Mouse (Mus musculus) lung, postnatal 25 days (tissue): ENCODE results near the gene Gm43191.
"Not testable (repeated sequence)": the region's sequence is repeated elsewhere in the genome, so short reads cannot be mapped to it uniquely, and the experiment has no call there.

ENCODE experiments used
- DNase-seq: peaks from one replicate; pipeline ENCODE4 v3.0.0; 2022; ENCODE audit warnings: low spot score

Gm43191 gene

DNA sequence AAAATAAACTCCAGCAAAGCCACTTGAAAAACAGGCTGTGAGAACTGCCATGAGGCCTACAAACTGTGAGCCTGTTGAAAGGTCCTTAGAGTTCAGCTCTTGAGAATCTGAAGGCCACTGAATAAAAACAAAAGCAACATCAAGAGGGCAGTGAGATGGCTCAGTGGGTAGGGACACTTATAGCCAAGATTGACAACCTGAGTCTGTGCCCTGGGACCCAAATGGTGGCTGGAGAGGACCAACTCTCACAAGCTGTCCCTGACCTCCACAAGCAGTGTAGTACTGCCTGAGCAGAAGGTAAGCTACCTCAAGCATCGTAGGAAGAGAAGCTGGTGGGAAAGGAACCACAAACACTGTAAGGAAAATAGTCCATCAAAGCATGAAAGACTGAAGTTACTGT is at the start of gene Gm43191:
TSS of gene Gm43191 (minus strand) at position 101 of the 400 bp plus-strand sequence.
- DNase-seq = no peak

DNA sequence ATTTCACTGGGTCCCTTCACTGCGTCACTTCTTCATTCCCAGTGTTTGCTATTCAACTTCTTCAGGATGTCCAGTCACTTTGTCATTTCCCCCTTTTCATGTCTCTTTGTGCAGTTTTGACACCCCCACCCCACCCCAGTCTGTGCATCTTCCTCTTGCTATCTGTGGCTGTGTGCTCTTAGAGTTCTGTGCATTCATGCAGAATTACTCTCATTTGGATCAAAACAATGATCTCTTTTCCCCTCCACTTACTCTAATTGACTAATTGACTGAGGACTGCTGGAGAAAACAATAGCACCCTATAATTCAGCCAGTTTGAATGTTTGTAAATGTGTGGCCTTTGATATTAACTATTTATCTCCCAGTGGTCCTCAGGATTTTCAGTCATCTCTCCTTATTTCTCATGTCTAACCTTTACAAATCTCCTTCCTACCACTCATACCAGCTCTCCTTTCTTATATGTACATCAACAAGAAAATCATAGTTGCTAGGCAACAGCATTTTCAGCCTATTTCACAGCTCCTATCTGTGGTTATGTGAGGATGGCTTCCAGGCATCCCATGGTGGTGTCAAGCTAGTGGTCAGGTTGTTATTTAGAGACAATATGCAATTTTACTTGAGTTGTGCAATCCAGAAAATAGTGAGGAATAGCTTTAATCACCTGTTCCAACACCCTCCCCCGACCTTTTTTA is 48.6 kb upstream of the Gm43191 start:
- no peak for DNase-seq

DNA sequence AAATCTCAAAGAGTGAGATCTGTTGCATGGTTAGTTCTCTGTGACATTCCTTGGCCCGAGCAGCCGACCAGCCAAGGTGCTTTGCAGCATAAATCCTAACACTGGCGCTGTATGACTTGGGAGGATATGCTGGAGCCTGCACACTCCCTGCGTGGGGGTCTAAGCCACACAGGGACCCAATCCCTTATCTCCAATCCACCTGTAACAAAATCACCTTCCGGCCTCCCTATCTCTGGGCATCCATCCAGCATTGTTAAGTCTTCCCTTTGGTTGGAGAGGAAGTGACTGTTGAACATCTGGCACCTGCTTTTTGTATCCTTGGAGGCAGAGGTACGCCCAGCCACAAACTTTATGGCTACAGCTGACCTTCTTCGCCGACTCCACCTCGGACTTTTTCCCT is 45.7 kb upstream of the Gm43191 start:
- DNase-seq = no peak

DNA sequence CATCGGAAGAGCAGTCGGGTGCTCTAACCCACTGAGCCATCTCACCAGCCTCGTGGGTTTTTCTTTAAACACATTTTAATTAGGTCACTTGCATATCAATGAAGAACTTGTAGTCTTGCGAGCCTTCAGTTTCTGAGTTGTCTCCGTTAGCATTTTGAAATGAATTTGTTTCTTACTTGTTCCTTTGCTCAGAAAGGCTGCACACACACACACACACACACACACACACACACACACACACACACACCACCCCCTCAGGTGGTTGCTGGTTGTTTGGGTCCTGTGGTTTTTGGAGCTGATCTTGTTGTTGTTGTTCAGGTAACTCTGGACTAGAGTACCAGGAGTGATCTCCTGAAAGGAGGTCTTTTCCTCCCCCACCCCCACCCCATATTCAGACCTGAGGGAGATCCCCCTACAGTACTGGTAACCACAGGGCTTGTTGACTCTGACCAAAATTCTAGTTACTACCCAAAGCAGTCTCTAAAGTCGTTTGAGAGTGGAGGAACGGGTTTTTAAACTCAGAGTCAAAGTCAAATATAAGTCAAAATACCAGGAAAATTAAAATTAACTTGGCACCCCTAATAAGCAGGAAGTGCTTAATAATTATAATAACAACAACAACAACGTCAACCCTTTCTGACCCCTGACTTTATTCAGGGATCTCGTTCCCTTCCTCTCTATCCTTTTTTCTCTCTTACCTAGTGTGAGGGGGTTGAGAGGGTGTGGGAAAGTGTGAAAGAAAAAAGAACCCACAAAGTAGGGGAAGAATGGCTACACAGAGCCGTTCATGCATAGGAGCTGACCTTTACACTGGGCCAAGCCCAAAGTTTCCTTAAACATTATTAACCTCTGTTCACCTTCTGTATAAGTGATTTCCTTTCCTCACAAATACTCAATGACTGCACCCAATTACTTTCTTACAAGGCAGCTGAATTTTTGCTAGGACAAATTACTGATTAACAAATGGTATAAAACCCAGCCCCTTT is 42.7 kb upstream of the Gm43191 start:
- no peak for DNase-seq

DNA sequence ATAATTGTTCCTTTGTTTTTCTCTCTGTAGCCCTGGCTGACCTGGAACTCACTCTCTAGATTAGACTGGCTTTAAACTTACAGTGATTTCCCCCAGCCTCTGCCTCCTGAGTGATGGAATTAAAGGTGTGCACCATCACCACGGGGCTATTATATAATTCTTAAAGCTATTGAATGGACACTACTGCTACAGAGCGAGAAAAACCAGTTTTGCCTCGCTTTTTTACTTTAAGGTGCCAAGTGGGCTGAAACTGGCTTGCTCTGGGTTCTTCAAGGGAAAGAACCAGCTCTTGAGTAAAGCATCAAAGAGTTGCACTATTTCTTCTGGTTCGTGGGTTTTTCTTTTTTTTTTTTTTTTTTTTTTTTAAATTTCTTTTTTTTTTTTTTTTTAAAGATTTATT is 41.9 kb upstream of the Gm43191 start:
- DNase-seq = peak; percentile 54

DNA sequence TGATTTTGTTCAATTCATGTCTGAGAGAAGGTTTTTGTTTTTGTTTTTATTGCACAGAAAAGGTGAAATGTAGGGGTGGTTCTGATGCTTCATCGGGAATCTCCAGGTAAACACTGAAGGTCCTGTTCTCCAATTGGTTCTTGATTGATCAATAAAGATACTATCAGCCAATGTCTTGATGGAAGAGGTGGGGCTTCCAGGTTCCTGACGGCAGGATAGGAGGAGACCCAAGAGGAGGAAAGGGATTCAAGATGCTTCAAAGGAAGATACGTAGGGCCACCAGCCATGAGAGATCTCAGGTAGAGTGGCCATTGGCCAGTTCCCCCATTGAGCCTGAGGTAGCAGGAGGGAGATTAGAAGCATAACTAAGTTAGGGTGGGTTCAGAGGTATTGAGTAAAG is 37.9 kb upstream of the Gm43191 start:
- DNase-seq = no peak

DNA sequence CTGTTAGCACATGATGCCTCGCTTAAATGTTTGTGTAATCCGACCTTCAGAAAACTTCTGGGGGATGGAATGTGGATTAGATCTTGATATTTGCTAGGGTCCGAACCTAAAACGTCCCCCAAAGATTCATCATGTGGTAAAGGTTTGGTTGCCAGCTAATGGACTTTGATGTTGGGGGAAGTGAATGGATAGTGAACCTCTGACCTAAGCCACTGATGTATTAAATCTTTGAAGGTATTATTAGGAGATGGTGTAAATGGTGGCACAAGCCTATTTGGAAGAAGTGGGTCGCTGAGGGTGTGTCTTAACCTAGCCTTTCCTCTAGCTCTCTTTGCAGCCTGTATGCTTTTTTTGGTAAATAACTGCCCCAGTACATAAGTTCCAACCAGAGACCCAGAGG is 32.0 kb upstream of the Gm43191 start:
- DNase-seq = no peak

DNA sequence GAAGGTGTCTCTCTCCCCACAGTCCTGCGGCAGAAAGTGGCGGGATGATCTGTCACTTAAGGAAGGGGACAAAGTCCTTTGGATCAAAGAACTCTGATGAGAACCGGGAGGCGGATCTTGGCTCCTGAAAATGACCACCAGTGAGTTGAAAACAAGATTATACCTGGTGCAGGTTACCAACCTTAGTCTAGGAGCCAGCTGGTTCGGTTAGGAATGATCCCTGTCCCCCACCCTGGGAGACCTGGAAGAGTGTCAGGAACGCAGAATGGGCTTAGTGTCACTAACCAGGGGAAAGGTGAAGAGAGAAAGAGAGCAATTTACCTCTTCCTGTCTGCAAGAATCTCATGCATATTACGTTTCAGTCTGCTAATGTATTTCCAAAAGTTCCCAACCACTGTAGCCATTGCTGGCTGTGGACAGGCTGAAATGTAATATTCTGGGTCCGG is 31.4 kb upstream of the Gm43191 start, which contains the start of gene Slc35a3:
TSS of gene Slc35a3 (minus strand) at position 396 of the 446 bp plus-strand sequence.
- DNase-seq = no peak

DNA sequence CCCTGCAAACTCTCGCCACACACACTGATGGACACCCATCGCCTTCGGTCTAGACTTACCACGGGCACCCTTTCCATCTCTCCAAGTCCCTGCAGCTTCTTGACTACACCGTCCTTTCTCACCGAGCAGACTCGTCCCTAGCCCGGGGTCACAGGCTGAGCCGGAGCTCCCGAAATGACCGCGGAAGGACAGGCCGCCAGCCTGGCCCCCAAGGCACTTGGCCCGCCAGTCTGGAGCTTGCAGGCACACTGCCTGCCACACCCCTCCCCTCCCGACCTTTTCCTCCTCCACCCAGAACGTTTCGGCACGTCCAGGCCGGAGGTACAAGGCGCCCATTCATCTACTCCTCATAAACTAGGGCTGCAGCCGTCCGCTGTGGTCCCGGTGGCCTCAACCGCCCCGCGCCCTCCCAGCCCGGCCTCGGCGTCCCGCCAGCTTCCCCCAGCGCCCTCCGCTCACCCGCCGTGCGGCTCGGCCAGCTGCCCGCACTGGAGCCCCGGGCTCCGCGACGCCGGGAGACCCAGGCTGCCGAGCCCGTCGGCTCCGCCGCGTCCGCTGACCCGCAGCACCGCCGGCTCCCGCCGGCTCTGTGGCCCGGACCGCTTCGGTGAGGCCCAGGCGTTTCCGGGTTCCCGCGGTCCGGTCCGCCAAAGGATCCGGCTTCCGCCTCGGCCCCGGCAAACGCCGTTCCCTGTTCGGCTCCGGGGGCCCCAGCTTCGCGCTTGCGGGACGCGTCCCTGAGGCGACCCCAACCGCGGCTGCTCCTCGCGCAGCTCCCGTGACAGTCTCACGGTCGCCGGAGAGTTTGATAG is 30.8 kb upstream of the Gm43191 start:
- peak; percentile 74 for DNase-seq

DNA sequence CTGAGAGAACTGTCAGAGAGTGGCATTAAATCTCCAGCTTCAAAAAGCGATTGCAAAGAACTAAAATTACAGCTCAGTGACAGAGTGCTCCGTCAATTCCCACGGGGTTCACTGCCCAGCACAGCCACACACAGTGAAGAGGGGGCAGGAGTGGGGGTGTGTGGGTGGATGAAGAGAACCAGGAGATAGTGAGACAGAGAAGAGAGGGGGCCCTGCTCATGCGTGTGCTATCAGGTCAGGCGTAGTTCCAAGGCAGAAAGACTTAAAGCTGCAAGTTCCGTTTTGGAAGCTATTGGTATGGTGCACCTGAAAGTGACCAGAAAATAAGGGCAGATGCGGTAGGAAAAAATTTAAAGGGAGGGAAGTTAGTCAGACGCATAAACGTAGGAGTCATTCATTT is 29.9 kb upstream of the Gm43191 start:
- no peak for DNase-seq

DNA sequence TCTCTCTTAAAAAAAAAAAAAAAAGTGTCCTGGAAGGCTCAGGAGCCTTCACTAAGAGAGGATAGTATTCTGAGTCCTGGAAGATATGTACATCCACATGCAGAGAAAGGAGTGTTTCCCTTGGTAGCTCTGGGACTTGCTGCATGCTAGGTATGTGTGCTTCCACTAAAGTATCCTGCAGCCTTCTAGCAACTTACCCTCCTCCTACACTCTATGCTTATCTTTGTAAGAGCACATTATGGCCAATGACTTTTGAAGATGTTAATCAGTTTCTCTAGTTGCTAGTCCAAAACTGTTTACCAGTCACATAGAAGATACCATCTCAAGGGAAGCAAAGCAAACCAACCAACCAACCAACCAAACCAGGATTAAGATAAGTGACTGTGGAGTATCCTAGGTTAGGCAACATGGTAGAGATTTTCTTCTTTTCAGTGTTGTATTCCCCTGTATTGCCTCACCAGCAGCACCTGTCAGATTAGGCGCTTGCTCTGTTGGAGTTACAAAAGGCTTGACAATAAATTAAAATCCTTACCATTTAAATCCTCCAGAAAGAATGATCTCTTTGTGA is 24.7 kb upstream of the Gm43191 start:
- DNase-seq = no peak

DNA sequence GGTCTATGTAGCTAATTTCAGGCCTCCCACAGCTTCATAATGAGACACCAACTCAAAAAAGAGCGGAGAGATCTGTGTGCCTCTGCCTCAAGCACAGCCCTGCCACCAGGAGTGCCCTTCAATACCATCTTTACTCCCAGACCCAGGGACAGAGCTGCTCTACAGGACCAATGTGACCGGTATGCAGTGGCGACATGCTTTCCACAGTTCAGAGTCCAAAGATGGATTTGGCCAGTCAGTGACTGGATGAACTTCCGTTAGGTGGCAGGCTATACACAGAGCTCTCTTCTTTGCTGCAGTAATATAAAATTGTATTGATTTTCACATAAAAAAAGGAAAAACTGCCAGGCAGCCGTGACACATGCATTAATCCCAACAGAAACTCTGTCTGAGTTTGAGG is 22.8 kb upstream of the Gm43191 start:
- no peak for DNase-seq

DNA sequence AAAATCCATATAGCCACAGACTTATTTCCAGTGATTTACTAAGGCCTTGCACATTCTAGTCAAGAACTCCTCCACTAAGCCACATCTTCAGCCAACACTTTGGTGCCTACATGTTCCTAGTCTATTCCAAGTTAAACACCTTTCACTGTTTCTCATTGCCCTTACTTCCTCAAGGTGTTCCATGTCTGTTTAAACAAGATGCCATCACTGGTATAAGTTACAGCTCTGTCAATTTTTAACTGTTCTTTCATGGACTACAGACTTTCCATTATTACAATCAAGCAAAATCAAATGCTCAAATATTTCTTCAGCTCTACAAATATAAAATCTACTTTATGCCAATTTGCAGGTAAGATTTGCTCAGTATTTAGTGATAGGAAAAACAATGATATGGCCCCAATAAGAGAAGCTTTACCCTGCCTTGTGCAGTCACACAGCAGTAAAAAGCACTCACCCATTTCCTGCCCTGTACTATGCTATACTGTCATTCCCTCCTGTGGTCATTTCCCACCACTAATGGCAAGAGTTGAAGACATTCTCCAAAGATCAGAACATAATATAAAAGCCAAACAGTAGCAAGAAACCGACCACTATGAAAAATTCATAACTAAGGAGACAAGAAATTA is 21.7 kb upstream of the Gm43191 start:
- no peak for DNase-seq

DNA sequence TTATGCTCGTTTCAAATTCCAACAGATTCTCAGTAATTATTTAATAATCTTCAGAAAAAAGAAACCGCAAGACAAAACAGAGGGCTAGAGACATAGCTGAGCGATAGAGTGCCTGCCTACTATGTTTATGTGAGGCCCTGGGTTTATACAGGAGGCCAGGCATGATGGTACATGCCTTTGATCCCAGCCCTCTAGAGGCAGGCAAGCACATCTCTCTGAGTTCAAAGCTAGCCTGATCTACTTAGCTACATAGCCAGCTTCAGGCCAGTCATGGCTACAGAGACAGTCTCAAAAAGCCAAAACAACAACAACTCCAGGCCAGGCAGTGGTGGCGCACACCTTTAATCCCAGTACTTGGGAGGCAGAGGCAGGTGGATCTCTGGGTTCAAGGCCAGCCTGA is 20.5 kb upstream of the Gm43191 start:
- DNase-seq = no peak

DNA sequence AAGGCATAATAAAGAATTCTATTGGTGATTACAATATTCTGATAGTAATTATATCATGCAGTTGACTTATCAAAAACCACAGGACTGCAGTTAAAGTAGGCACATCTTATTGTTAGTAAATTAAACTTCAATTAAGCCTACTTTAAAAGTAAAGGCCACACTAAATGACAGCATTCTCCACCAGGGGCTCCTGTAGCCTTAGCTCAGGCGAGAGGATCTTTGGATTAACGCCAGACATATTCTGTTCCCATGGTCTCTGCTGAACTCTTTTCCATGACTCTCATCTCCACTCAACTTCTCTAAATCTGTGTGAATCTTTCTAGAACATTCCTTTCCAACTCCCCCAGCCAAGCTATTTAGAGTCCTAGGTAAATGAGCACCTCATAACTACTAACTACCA is 17.7 kb upstream of the Gm43191 start:
- DNase-seq = no peak

DNA sequence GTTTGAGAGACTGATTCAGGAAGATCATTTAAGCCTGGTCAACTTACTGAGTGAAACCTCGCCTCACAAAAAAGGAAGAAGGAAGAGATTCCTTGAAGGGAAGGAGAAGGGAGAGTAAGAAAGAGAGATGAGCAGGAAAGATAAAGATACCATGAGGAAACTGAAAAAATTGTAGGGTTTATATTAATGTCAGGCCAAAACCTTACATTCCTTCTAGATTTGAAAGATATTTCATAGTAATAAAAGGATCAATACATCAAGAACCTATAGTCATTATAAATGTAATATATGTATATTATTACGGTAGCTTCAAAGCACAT is 14.6 kb upstream of the Gm43191 start:
- no peak for DNase-seq

DNA sequence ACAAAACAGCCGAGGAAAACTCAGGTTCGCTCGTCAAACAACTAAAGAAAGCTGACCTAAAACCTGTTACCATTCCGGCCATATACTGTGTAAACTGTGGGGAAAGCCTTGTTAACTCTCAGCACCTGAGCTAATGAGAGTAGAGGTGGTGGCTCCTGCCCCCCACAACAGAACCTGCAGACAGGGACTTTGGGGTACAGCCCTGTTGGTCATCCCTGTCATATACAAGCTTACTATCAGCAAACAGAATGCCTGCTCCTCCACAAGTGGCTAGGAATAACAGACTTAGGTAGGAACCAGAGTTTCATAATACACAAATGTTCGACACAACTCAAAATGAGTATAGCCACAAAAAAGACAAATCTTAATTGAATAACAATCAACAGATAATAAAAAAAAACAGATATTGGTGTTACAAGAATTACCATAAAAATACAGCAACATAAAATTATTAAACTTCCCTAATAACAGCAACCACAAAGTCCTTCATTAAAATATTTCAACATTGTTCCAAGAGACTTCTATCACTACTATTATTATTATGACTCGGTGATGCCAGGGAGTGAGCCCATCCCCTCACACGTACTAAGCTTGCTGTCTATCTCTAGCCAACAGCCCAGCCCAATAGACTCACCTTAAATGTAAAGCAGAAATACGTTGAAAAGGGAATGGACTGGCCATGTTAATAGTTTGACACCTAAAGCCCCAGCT is 14.1 kb upstream of the Gm43191 start:
- no peak for DNase-seq

DNA sequence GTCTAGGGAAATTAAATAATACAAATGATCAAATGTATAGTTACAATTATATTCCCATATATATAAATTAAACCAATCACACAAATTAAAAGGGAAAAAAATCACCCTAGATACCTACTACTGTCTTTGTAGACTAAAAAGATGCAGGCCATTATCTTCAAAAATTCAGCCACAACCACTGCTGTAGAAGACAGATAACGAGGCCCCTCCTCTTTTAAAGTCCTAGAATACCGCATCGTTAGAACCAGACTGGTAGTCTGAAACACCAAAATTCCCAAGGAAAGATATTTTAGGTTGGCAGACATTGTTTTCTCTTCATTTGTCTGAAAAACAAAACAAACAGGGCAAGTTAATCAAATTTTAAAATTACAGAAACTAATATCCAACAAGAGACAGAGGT is 13.3 kb upstream of the Gm43191 start:
- no peak for DNase-seq

DNA sequence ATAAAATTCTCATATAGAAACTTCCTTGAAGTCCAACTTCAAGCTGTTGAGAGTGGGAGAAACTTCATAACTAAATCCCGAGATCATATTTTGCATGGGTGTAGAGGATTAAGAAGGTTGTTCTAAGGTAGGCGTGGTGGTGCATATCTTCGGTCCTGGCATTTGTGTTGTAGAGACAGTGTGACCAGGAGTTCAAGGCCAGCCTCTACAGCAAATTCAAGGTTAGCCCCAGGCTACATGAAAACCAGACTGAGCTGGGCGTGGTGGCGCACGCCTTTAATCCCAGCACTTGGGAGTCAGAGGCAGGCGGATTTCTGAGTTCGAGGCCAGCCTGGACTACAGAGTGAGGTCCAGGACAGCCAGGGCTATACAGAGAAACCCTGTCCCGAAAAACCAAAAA is 16.8 kb downstream of the Gm43191 start:
- not testable (repeated sequence) for DNase-seq

DNA sequence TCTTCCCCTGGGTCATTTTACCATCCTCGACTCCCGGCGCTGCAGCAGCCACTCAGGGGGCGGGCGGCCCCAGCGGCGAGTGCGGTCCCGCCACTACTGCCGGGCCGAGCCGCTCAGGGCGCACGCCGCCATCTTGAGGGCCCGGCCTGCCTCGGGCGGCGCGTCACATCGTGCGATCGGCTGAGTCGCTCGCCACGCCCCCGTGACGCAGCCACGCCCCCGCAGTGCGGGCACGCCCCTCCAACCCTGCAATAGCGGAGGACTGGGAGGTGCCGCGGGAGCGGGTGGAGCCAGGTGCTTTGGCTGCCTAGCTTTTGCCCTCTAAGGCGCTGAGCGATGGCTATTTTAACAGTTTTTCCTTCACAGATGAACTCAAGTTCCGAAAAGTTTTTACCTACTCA is 18.6 kb downstream of the Gm43191 start, which contains the start of gene Mfsd14a:
TSS of gene Mfsd14a (minus strand) at position 215 of the 401 bp plus-strand sequence.
- peak; percentile 99 for DNase-seq

DNA sequence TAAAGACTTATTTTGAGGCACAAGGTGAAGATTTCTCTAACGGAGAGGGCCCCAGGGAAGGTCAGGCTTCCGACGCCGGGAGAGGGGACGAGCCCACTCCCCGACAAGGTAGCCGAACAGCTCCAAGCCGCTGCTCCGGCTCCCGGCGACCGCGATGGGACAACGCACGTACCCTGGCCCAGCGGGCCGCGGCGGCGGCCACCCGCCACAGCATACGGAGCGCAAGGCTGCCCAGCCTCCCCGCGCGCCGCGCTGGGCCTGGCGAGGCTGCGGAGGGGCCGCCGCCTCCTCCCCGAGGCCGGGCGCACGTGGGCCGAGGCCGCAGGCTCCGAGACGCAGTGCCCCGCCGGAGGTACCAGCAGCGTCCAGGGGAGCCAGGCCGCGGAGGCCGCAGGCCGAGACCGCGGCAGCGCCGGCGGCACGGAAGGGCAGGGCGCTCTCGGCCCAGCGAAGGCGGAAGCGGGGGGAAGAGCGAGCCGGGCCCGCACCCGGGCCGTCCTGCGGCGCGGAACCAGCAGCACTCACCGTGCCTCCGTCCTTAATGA is 19.1 kb downstream of the Gm43191 start:
- DNase-seq = no peak
